Mouse (Mus musculus) megakaryocyte, embryonic 14.5 days (primary cell): ENCODE data around the gene G6pc.

Source experiments
- FLI1 ChIP-seq: IDR thresholded peaks from 2 replicates; pipeline ENCODE4 v1.6.1; 2012; ENCODE audit warnings: low read length, inconsistent platforms, mixed read lengths
- GATA1 ChIP-seq: IDR thresholded peaks from 3 replicates; pipeline ENCODE4 v1.6.1; 2012; ENCODE audit warnings: mixed read lengths, low read length, inconsistent platforms, borderline replicate concordance

DNA sequence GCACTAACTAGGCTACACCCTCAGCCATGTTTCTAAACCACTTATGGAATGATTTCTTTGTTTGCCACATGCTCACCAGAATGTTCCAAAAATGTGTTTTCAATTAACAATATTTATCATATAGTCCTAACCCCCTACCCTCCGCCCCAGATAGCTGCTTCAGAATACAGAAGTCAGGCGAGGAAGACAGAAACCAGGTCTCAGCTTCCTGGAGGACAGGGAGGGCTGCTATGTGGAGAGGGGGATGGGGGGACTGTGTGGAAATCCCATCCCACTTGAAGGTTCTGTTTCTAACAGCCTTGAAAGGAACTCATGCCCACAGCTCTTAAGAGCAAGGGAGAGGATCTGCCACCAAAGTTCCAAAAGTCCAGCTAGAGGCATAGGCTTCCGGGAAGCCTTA lies 18.1 kb upstream of the G6pc start:
- TF ChIP-seq GATA1 (no peak), FLI1 (no peak)
